Mouse (Mus musculus): Measurements from ENCODE around the gene Tenm4. TPM values are rescaled to one million over a fixed set of nuclear protein-coding genes. Genes with fewer than 3 reads are reported as not detected.
A peak's percentile ranks its signal among the peaks of the same experiment; 100 is the strongest.

Tenm4 gene
- polyA plus RNA-seq, 1 experiment from 2014 or later, result 49.9 TPM

DNA sequence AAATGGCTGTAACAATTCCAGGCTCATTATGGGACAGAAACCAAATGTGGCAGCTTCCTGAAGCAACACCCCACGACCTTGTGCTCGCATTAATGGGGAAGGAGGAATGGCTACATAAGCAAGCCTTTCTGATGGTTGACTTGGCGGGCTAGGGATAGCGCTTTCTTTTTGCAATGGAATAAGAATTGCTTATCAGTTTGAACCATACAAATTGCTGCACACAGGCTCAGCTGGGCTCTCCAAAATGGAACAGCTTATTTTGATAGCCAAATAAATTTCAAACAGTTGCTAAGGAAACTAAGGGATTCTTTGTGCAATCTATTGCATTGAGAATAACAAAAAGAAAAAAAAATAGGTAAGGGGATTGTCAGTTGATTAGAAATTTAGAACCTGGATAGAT is 560.9 kb downstream of the Tenm4 start:
- Histone ChIP-seq H3K27me3 (no peaks in the 10 kb centered on the region), H3K4me3 (no peak overlapping the region), H3K9ac (no peak overlapping the region), H3K27ac (no peak overlapping the region), H3K4me2 (replicated peaks) (no peak overlapping the region), H3K9me3 (no peaks in the 10 kb centered on the region), H3K36me3 (peaks cover 22% of the 10 kb centered on the region), H3K4me1 (peaks cover 28% of the 10 kb centered on the region)
- WGBS, result 83% methylated on average over 4 of the region's 4 CpGs
- ATAC-seq (ENCODE audit: low FRiP score, low read depth), result no peak

- 12% methylated on average over 7 of the region's 7 CpGs for WGBS
- no peak overlapping the region for H3K4me3 ChIP-seq
- no peaks in the 10 kb centered on the region for H3K9me3 ChIP-seq
- H3K27ac ChIP-seq, result peak overlapping the region; percentile 80
- H3K4me2 ChIP-seq (replicated peaks), result peak overlapping the region; percentile 36
- peak; percentile 87 for ATAC-seq (ENCODE audit: low FRiP score, low read depth)
- peaks cover 33% of the 10 kb centered on the region for H3K4me1 ChIP-seq
- H3K36me3 ChIP-seq, result peaks cover 24% of the 10 kb centered on the region
- no peak overlapping the region for H3K9ac ChIP-seq
- H3K27me3 ChIP-seq, result no peaks in the 10 kb centered on the region
Observed at GRCm38 (mm10) chr7:96734315-96735058, 563.4 kb downstream of the Tenm4 start.

- Histone ChIP-seq H3K4me2 (replicated peaks) (no peak overlapping the region), H3K4me1 (peaks cover 63% of the 10 kb centered on the region), H3K4me3 (no peak overlapping the region), H3K9ac (no peak overlapping the region), H3K9me3 (no peaks in the 10 kb centered on the region), H3K36me3 (peaks cover 19% of the 10 kb centered on the region), H3K27me3 (no peaks in the 10 kb centered on the region), H3K27ac (peak overlapping the region; percentile 58; the same call in 1 of the 2 replicates)
- 44% methylated on average over 6 of the region's 6 CpGs for WGBS
- no peak for ATAC-seq (ENCODE audit: low FRiP score, low read depth)
Observed at GRCm38 (mm10) chr7:96740631-96741030, 569.6 kb downstream of the Tenm4 start.

- Histone ChIP-seq H3K9me3 (no peaks in the 10 kb centered on the region), H3K36me3 (peaks cover 9% of the 10 kb centered on the region), H3K4me2 (replicated peaks) (no peak overlapping the region), H3K4me1 (peaks cover 71% of the 10 kb centered on the region), H3K9ac (no peak overlapping the region), H3K27ac (no peak overlapping the region), H3K27me3 (no peaks in the 10 kb centered on the region), H3K4me3 (no peak overlapping the region)
- ATAC-seq (ENCODE audit: low FRiP score, low read depth), result no peak
- WGBS, result 12% methylated on average over 7 of the region's 7 CpGs
Observed at GRCm38 (mm10) chr7:96742221-96742620, 571.2 kb downstream of the Tenm4 start.

GRCm38 (mm10) chr7:96745956-96746355 is 574.9 kb downstream of the Tenm4 start:
- H3K27me3 ChIP-seq, result no peaks in the 10 kb centered on the region

DNA sequence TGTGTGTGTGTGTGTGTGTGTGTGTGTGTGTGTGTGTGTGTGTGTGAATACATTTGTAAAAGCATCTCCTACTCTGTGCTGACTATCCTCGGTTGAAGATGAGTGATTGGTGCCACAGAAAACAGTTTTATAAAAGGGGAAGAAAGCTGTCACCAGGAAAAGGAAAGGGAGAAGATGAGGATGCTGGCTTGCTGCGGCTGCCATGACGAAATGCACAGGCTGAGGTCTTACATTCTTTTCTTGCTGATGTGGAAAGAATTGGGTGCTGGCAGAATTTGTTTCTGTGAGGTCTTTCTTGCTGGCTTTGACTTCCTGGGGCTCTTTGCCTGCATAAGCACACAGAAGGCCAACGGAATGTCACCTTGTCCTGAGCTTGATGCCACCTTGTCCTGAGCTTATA is 575.7 kb downstream of the Tenm4 start:
- Histone ChIP-seq H3K27me3 (no peaks in the 10 kb centered on the region), H3K4me2 (replicated peaks) (no peak overlapping the region), H3K27ac (no peak overlapping the region), H3K4me1 (peaks cover 76% of the 10 kb centered on the region), H3K9ac (no peak overlapping the region), H3K9me3 (no peaks in the 10 kb centered on the region), H3K36me3 (no peaks in the 10 kb centered on the region), H3K4me3 (no peak overlapping the region)
- ATAC-seq (ENCODE audit: low FRiP score, low read depth), result no peak
- 80% methylated on average over 4 of the region's 4 CpGs for WGBS

More at GRCm38 (mm10) chr7:96745956-96746355, 574.9 kb downstream of the Tenm4 start:
- no peaks in the 10 kb centered on the region for H3K9me3 ChIP-seq
- no peak overlapping the region for H3K4me2 ChIP-seq (replicated peaks)
- ATAC-seq (ENCODE audit: low FRiP score, low read depth), result peak; percentile 80
- no peak overlapping the region for H3K4me3 ChIP-seq
- no peak overlapping the region for H3K9ac ChIP-seq
- H3K4me1 ChIP-seq, result peaks cover 80% of the 10 kb centered on the region
- peak overlapping the region; percentile 74 for H3K27ac ChIP-seq
- no peaks in the 10 kb centered on the region for H3K36me3 ChIP-seq
- 15% methylated on average over 6 of the region's 6 CpGs for WGBS

- no peak for ATAC-seq (ENCODE audit: low FRiP score, low read depth)
- no peak overlapping the region for H3K27ac ChIP-seq
- 68% methylated on average over 7 of the region's 7 CpGs for WGBS
Observed at GRCm38 (mm10) chr7:96748538-96749045, 577.5 kb downstream of the Tenm4 start.

DNA sequence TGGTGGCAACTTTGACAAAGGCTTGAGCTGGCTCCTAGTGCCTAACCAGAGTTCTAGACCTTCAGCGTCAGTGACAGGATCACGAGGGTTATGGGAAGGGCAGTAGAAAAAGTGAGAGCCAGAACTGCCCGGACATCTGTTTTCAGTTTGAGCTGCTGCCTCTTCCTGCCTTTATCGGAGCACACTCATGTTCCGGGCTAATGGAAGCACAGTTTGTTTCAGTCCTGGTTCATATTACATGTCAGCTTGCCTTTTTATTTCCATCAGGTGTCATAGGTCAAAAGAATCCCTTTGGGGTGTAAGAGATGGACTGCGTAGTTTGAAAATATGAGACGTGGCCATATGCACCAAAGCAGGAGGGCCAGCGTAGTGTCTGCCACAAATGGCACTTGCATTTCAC is 578.7 kb downstream of the Tenm4 start:
- ATAC-seq (ENCODE audit: low FRiP score, low read depth), result 0 out of 2 replicates have a peak, but pooled peaks have one; percentile 6
- 19% methylated on average over 8 of the region's 8 CpGs for WGBS
- Histone ChIP-seq H3K9ac (no peak overlapping the region), H3K4me2 (replicated peaks) (0 out of 2 replicates have a peak overlapping the region, but pooled peaks have one; percentile 7), H3K9me3 (no peaks in the 10 kb centered on the region), H3K27me3 (no peaks in the 10 kb centered on the region), H3K27ac (peak overlapping the region; percentile 39; the same call in 1 of the 2 replicates), H3K4me3 (no peak overlapping the region), H3K4me1 (peaks cover 65% of the 10 kb centered on the region), H3K36me3 (no peaks in the 10 kb centered on the region)

More at GRCm38 (mm10) chr7:96748538-96749045, 577.5 kb downstream of the Tenm4 start:
- Histone ChIP-seq H3K36me3 (no peaks in the 10 kb centered on the region), H3K9ac (no peak overlapping the region), H3K4me1 (peaks cover 61% of the 10 kb centered on the region), H3K9me3 (no peaks in the 10 kb centered on the region), H3K4me3 (no peak overlapping the region), H3K27me3 (no peaks in the 10 kb centered on the region), H3K4me2 (replicated peaks) (no peak overlapping the region)

DNA sequence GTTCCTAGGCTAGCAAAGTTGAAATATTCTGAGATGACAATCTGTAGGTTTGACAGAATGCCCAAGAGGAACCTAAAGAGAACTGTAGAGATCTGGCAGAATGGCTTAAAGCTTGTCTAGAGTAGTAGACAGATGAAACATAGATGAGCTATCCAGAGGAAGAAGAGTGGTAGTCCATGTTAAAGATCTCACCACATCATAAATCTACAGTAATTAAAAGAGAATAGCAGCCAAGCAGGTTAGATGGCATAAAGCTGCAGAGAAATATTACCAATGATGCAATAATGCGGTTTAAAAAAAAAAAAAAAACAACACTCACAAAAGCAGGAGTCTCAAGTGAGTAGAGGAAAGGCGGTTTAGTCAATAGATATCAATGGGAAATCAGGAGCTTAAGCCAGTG is 580.2 kb downstream of the Tenm4 start:
- H3K9ac ChIP-seq, result no peak overlapping the region
- H3K36me3 ChIP-seq, result no peaks in the 10 kb centered on the region
- H3K4me1 ChIP-seq, result peaks cover 66% of the 10 kb centered on the region
- no peak for ATAC-seq (ENCODE audit: low FRiP score, low read depth)
- H3K27ac ChIP-seq, result no peak overlapping the region
- no peaks in the 10 kb centered on the region for H3K27me3 ChIP-seq
- H3K9me3 ChIP-seq, result no peaks in the 10 kb centered on the region
- H3K4me2 ChIP-seq (replicated peaks), result no peak overlapping the region
- H3K4me3 ChIP-seq, result no peak overlapping the region
- 90% methylated on average over 2 of the region's 2 CpGs for WGBS

- no peak for ATAC-seq (ENCODE audit: low FRiP score, low read depth)
- WGBS, result 90% methylated on average over 2 of the region's 2 CpGs
Observed at GRCm38 (mm10) chr7:96752776-96753175, 581.7 kb downstream of the Tenm4 start.

GRCm38 (mm10) chr7:96753335-96754095 is 582.5 kb downstream of the Tenm4 start:
- Histone ChIP-seq H3K36me3 (peaks cover 2% of the 10 kb centered on the region), H3K4me3 (no peak overlapping the region), H3K9ac (no peak overlapping the region), H3K4me2 (replicated peaks) (no peak overlapping the region), H3K27ac (no peak overlapping the region), H3K4me1 (peaks cover 66% of the 10 kb centered on the region), H3K27me3 (no peaks in the 10 kb centered on the region), H3K9me3 (no peaks in the 10 kb centered on the region)
- ATAC-seq (ENCODE audit: low FRiP score, low read depth), result no peak
- WGBS, result 38% methylated on average over 4 of the region's 4 CpGs

More at GRCm38 (mm10) chr7:96752776-96753175, 581.7 kb downstream of the Tenm4 start:
- H3K9ac ChIP-seq, result no peak overlapping the region
- H3K36me3 ChIP-seq, result no peaks in the 10 kb centered on the region
- no peak overlapping the region for H3K4me3 ChIP-seq
- H3K4me2 ChIP-seq (replicated peaks), result no peak overlapping the region
- no peaks in the 10 kb centered on the region for H3K27me3 ChIP-seq
- H3K27ac ChIP-seq, result no peak overlapping the region
- peaks cover 70% of the 10 kb centered on the region for H3K4me1 ChIP-seq
- H3K9me3 ChIP-seq, result no peaks in the 10 kb centered on the region

GRCm38 (mm10) chr7:96754175-96754574 is 583.1 kb downstream of the Tenm4 start:
- no peak overlapping the region for H3K4me3 ChIP-seq
- H3K4me1 ChIP-seq, result peaks cover 60% of the 10 kb centered on the region
- WGBS, result 46% methylated on average over 12 of the region's 12 CpGs
- H3K9me3 ChIP-seq, result no peaks in the 10 kb centered on the region
- no peak overlapping the region for H3K27ac ChIP-seq
- H3K9ac ChIP-seq, result no peak overlapping the region
- H3K36me3 ChIP-seq, result peaks cover 8% of the 10 kb centered on the region
- H3K27me3 ChIP-seq, result no peaks in the 10 kb centered on the region
- H3K4me2 ChIP-seq (replicated peaks), result no peak overlapping the region; the same call in 1 of the 2 replicates
- ATAC-seq (ENCODE audit: low FRiP score, low read depth), result no peak

All from limb, embryonic 13.5 days (tissue).